Mouse (Mus musculus) natural killer cell, adult 2 months (primary cell): Measurements from ENCODE around the gene 2310022A10Rik.
"Not testable (repeated sequence)": the region's sequence is repeated elsewhere in the genome, so short reads cannot be mapped to it uniquely, and the experiment has no call there.

ENCODE experiments used
- DNase-seq, 2 experiments: peaks; one replicate each; pipeline ENCODE4 v3.0.0; 2022; ENCODE audit warnings: low spot score in 2 of 2

2310022A10Rik gene

GRCm38 (mm10) chr7:27612940-27613339 lies 59.9 kb downstream of the 2310022A10Rik start:
- DNase-seq = no peak

GRCm38 (mm10) chr7:27613751-27614499 lies 60.9 kb downstream of the 2310022A10Rik start:
- no peak for DNase-seq

DNA sequence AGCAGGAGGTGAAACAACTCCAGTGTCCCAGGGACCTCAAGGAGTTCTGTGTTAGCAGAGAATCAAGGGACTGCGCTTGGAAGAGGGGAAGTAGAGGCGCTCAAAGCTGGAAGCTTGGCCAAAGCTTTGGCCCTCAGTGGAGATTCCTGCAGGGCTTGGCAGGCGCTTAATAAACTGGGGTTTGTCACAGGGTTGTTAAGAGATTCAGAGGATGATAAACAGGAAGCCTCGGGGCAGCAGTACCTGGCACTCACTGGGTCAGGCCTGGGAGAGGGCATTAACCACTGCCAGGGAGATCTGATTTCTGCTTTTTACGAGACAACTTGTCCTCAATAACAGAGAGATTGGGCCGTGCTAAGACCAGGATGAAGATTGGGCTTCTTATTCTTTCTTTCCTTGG lies 68.0 kb downstream of the 2310022A10Rik start:
- DNase-seq = no peak

DNA sequence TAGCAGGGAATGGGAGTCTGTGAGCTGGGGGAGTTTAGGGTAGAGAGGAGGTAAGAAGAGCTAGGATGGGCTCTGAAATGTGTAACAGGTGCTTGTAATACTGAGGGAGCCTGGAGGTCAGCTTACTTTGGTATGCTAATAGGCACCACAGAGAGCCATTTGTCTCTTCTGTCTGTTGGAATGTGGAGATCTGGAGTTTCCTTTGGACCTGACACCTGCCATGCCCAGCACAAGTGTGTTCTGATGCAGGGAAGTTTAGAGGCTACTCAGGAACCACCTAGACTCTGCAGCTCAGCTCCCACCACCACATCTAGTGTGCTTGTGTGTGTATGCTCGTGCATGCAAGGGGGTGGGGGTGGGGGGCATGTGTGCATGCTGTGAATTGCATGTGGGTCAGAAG lies 69.2 kb downstream of the 2310022A10Rik start:
- no peak for DNase-seq

DNA sequence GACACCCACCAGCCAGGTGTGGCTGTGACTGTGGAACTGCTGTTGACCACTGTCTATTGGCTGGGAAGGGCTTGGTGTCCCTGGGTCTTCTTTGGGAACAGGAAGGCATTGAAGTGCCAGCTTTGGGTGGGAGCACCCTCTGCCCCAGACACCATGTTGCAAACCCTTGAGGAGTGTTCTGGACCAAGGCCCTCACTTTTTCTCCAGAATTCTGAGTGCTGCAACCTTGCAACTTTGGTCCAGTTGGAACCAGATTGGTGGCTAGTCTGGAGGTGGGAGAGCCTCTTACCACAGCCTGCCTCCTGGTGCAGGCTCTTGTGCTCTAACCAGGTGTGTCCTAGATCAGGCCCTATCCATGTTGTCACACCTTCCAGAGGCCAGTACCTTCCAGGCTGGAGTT lies 71.9 kb downstream of the 2310022A10Rik start:
- DNase-seq = no peak

- no peak for DNase-seq
These were observed 74.7 kb downstream of the 2310022A10Rik start for GRCm38 (mm10) chr7:27627707-27628106.

GRCm38 (mm10) chr7:27628190-27628589 lies 75.2 kb downstream of the 2310022A10Rik start:
- no peak for DNase-seq

DNA sequence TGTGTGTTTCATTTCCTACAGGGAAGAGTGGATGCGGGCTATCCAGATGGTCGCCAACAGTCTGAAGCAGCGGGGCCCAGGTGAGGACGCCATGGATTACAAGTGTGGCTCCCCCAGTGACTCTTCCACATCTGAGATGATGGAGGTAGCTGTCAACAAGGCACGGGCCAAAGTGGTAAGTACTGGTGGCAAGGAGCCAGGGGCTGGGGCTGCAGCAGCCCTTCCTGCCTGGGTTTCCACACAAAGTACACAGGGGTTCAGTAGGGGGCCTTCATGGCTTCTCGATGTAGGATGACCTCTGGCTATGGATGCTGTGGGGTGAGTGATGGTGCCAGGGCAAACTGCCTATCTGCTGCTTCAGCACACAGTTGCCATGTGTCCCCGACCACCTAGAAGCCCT lies 75.8 kb downstream of the 2310022A10Rik start:
- DNase-seq = not testable (repeated sequence)

DNA sequence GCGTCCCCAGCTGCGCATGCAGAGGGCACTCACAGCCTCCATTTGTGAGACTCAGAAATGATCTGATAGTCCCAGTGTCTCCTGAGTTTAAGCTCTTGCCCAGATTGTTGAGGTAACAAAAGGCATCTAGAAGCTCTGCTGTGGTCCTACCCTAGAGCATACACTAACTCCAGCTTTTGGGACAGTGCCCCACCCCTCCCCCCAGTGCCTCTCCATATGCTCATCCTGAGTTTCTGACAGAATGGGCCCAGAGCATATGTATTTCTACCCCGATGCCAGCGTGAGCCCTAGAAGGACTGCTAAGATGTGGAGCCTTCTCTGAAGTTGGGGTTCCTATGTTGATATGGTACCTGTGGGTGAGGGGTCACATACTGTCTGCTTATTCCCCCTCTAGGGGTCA lies 78.4 kb downstream of the 2310022A10Rik start:
- no peak for DNase-seq
